Mouse (Mus musculus) testis, adult 2 months (tissue): ENCODE data around the gene Grid2ip.

Experiments used
- CTCF ChIP-seq: fragments of 200-500 bp; IDR thresholded peaks from 2 replicates; pipeline ENCODE4 v1.5.1; 2012; ENCODE audit warnings: low read depth, mild to moderate bottlenecking, inconsistent platforms, low read length, moderate library complexity; ENCODE audit not compliant: control insufficient read depth, insufficient read depth, insufficient replicate concordance
- POLR2A ChIP-seq: fragments of 200-500 bp; IDR thresholded peaks from 2 replicates; pipeline ENCODE4 v1.6.1; 2012; ENCODE audit warnings: low read depth, mild to moderate bottlenecking, inconsistent platforms, low read length, moderate library complexity; ENCODE audit not compliant: control insufficient read depth

DNA sequence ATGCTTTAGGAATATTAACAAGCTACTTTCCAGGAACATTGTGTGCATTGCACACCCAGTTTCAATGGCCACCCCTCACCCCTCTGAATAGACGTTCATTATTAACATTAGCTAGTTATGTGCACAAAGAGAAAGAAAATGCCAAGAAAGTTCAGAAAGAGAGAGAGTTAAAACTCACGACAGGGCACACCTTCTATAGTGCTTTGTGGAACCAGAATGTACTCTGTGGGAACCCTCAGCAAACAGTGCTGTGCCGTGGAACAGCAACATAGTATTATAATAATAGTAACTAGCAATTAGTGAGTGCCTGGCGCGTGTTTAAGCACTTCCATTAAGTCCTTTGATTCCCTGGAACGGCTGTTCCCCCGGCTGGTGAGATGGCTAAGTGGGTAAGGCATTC lies 4.3 kb downstream of the Grid2ip start:
- TF ChIP-seq CTCF (no peak), POLR2A (no peak)
